Mouse (Mus musculus): Measurements from ENCODE around the gene Eps8.

DNA sequence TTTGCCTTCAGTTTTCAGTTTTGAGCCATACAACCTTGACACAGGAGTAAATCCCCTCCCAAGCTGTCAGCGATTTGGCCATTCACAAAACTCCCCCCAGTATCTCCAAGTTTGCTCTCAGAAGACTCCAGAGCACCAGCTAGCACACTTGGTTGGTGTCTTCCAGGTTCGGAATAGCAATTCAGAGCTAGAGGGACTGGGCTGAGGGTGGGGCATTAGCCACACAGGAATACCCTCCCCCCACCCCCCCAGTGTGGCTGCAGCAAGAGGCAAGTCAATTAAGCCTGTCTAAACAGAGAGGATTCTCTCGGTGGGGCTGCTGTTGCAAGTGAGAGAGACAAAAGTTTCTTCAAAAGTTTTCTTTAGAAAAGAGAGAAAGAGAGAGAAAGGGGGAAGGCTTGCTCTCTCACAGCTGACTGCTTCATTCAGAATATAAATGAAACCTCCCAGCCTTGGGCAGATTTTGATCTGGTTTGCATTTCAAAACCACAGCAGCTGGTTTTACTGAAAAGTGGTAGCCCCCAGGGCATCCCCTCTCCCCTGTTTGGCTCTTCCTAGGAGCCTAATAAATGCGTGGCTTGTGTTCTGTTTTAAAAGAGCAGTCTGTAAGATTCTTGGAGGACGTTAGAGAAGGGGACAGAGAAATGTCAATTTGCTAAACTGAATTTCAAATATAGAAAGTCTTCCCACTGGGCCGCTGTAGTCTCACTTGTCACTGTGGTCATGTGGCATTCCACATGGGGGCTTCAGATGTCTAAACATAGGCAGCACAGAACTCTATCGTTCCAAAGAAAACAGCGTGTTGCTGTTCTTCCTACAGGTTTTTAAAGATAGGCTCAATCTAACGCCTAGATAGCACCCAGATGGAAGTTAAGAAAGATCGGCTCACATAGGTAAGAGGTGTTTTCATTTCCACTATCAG is 112.2 kb downstream of the Eps8 start:
- TF ChIP-seq POLR2A (IDR thresholded peaks at IDR 0.05; ENCODE audit: low read depth, low read length) (no peak), CTCF (IDR thresholded peaks at IDR 0.05; ENCODE audit: extremely low read depth, insufficient read depth, insufficient read length, insufficient replicate concordance) (no peak)
